Mouse (Mus musculus) heart, adult 9 months (tissue): ENCODE measurements at regions not wholly inside any gene's neighbourhood (a gene's known extent, or its start where the extent isn't known, plus 50 kb on each side); places are given as distances from the start of the nearest gene placed in this dataset.

ENCODE experiments used
- DNase-seq, 2 experiments: peaks; one replicate each; pipeline ENCODE4 v3.0.0; 2022; ENCODE audit warnings: low spot score in 2 of 2

DNA sequence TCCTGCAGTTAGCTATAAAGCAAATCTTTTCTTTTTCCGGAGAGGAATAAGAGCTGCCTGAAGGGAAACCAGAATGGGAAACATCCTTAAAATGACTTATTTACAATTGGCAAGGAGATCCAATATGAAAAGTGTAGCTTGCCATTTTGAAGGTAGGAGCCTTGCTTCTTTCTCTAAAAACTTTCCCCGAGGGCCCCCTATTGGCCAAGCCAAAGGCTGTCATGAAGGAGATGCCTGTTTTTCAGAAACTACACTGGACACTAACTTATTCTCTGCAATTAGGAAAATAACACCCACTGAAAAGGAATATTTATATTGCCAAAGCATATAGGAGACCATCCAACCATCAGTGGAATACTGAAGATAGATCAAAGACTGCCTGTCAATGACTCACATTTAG, 312.8 kb upstream of the Thrb start:
- DNase-seq, result no peak

DNA sequence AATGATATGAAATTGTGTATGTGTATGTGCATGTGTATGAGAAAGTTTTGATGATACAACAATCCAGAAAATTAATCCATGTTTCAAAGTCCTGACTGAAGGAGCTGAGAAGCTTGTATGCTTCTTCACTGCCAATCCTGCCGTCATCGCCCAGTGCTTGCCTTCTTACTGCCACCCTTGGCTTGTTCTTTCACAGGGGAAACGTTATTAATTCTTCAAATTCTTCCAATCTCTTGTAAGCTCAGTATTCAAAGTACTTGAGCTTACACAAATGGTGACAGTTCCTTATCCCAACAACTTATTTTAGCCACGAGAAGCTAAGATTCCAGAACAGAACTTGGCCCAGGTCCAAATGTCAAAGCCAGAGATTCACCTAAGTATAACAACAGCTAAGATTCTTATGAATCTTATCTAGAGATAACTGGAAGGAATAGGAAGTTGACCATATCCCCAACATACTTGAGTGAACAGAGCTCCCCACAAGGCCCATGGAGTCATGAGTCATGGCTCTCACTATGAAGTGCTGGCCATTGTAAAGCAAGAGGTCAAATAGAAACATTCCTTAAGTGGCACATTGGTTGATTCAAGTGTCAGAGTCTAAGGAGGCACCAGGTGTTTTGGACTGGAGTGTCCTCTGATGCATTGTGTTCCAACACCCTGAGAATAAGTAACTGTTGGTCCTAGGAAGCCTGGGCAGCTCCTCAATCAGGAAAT, 307.6 kb upstream of the Thrb start:
- no peak for DNase-seq

DNA sequence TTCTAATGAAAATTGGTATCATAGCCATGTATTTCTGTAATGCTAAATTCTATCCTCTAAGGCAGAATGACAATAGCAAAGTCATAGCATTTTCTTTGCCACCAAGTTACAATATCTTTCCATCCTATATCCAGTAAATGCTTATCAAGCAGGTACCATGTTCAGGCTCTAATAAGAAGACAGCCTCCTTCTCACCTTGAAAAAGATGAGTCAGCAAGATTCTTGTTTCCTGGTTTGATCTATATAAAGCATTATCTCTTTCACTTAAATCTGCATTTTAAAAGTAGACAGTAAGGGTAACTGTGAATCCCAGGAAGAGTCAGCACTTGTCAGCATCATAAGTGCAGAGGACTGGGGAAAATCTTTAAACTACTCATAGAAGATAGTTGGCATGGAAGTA, 298.2 kb upstream of the Thrb start:
- DNase-seq, result no peak

DNA sequence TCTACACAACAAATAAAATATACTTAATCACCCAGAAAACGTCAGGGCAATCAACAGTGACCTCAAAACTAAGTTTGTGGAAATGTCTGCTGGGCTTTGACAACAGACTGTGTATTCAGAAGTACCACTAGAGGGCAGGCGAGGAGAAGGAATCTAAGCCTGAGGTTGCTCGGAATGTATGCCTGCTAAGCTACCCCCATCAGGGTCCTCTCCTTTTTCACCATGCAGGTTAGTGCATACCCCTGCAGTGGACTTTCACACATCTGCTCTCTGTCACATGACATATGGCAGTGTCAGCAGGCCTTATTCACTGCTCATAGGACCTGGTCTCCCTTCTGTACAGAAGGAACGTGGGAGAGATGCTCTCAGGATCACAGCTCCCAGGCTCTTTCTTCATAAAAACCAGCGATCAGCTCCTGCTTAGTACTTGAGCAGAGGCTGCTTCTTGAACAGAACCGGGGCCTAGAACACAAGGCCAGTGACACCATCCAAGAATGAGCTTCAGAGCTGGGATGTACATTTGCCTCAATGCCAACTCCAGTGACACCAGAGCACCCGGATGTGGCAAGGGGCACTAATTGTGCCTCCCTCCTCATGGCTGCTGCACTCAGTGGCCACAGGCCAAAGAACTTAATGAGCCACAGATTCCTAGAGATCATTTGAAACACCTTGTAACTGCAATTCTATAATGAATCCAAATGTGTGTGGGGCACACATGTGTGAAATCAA, 257.1 kb upstream of the Thrb start:
- peak in 1 of 2 experiments; percentile 15 for DNase-seq

DNA sequence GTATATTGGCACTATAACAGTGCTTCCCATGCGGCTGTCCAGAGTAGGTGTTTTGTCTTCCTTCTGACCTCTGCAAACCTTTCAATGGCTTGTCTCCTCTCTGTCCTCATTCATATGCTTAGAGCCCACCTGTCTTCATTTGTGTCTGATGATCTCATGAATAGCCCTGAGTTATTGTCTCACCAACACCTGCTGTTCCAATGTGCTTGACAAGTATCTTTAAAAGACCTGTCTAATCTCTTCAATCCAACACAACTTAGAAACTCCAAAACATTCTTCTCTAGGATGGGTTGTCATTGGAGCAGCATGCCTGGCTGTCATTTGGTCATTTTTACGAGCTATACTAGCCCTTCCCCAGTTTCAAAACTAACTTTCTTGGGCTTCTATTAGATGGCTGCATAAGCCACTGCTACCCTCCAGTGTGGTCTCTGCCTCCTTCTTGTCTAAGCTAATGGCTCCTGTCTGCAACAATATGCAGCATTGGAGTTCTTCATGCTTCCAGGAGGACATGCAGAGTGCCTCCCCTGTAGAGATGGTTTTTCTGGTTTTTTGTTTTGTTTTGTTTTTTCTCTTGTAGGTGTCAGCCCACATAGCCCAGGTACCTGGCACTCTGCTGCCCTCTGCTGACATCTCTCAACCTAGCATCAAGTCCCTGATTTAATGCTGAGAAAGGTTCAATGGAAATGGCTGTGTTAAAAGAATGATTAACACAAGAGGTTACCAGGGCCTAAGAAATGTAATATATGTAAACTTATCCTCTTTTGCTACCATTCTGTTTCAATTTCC, 254.3 kb upstream of the Thrb start:
- DNase-seq, result no peak

DNA sequence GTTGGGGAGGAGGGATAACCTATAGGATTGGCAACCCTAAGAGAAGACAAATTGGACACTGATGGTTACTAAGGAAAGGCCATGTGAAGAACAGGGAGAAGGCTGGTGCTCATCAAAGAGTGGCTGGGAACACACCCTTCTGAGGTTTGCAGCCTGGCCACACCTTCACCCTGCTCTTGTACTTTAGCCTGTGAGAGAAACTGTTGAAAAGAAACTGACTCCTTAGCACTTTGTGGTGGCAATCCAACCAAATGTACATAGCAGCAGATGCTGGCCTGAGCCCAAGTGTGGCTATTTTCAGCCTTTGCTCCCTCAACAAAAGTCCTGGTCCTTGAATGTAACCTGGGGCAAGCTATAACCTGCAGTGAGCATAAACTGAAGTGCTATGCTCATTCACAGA, 253.2 kb upstream of the Thrb start:
- DNase-seq, result no peak

DNA sequence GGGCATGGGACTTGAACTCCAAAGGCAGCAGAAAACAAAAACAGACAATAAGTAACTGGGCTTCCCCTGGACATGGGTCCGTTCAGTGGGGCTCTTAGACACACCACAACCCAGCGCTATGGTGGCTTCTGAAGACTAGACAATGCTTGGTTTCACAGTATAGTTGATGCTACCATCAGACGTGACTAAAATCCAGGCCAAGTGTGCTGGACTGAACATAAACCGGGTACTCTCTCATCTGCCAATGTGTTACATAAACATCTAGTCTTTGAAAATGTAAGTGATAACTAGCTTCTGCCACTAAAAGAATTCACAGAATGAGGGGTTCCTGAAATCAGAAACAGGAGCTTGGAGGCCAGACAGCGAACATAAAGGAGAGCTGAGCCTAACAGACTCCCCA, 251.7 kb upstream of the Thrb start:
- no peak for DNase-seq

DNA sequence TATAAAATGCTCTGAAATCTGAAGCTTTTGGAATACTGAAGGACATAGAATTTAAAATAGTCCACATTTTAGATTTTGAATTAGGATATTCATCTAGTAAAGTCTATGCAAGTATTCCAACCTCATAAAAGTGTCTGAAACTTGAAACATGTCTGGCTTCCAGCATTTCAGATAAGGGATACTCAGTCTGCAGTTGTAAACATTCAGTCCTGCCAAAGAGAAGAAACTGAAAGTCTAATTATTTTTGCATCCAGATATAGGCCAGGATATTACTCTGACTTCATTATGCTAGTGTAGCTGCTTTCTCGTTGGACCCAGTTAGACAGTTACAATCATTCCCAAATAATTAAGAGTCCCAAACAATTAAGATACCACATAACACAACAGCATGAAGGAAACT, 251.2 kb upstream of the Thrb start:
- DNase-seq, result no peak

DNA sequence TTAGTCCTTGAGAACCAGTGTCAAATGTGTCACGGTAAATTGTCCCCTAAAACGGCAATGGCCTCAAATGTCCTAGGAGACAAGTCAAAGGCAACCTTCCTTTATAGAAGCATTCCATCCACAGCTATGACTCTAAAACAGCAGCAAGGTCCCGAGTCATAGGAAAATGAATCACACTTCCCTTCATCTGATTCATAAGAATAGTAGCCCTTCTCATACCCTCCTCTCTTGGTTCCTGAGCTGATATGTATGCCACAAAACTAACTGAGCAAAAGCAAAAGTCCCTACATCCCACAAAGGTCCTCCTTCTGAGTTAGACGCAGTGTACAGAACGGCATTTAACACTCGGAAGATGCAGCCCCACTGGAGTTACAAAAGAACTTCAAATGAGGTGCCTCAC, 250.6 kb upstream of the Thrb start:
- DNase-seq, result no peak

DNA sequence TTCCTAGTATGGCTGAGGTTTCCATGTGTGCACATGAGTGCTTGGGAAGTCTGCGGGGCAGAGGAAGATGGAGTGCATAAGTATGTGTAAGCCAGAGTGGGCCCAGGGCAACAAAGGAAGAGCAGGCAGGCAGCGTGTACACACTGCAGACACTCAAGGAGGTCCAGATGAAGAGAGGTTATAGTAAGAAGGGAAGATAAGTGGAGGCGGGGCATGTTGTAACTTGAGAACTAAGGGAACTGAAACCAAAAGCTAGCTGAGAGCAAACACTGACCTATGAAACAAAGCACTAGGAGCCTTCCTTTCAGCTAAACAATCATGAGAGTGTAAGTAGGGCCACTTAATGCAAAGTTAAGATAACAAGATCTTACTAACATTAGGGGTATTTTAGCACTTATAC, 249.3 kb upstream of the Thrb start:
- peak in 1 of 2 experiments; percentile 25 for DNase-seq

DNA sequence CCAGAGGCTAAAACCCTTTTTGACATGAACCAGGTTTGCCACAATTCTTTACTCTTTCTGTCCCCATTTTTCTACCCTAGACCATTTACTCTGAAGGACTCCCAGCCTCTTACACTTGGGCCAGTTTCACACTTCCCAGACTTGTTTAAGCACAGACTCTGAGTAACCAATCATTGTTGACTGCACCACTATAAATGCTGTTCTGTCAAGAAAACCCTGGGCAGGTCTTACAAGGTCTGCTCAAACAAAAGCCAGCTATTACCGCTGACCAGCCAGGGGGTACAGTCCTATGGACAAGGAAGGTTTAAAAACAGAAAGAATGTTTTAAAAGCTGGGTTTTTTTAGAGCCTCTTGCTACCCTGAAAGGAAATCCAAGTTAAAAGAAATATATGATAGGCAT, 248.8 kb upstream of the Thrb start:
- DNase-seq, result no peak

DNA sequence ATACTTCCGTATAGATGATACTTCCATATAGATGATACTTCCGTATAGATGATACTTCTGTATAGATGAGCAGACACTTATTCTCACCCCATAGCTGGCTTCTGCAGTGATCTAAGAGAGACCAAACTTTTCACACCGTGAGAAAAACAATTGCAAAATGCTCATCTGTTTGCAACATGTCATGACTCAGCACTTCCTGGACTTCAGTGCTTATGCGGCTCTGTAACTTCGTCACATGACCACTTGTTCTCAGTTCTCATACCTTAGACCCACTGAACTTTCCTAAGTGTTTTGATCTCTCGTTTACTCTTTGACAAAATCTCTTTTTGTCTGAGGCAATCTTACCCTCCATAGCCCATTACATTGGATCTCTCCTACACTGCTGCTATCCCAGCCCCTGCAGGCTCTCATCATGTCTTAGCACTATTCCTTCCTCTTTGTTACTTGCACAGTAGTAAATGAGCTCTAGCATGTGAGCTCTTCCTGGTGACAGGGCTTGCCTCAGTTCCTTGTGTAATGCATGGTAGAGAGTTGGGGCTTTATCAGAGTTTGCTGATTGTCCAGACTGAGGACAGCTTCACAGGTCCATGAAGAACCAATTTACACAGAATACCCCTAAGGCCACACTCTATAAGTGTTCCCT, 245.7 kb upstream of the Thrb start:
- no peak for DNase-seq

DNA sequence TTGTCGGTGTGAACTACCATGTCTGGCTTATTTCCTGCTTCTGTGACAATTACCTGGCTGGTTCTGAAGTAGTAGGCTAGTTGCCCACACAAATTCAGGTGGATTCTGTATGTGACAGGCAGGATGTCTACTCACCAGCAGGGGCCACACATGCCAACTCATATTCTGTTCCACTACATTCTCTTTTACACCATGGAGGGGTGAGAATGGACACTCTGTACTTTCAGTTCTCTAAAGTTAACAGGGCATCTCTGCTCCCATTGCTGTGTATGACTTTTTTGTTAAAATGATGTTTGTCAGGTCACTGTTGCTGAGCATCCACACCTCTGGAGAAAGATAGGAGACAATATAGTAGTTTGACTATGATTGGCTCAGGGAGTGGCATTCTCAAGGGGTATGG, 232.3 kb upstream of the Thrb start:
- DNase-seq, result no peak

DNA sequence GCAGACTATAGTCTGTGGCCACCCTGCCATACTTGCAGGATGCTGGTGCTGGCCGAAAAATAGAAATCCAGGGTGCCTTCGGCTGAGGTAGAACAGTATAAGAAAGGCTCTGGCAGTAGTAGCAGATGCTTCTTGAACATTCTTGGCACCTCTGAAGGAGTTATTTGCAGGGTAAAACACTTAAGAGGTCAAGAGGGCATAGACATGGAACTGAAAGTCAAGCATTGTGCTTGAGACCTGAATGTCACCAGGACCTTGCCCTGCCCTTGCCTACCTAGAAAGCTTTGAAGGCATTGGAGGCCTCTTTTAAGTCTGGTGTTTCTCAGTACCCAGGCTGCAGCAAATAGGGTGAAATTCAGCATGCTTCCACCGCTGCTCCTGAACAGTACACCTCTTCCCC, 230.9 kb upstream of the Thrb start:
- no peak for DNase-seq

DNA sequence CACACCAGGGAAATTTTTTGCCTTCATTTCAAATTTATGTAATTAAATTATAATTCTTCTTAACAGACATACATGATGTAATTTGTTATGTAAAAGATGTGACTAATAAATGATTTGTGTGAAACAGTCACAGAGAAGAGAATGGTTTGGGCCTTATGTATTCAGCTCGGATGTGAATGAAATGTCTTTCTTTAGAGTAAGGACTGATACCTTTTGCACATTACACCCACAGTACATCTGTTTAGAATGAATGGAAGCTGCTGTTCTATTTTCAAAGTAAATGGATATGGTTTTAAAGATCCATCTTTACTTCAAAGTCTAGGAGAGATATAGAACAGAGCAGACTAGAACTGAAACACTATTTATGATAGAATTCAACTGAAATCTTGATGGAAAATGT, 226.7 kb upstream of the Thrb start:
- DNase-seq, result no peak

DNA sequence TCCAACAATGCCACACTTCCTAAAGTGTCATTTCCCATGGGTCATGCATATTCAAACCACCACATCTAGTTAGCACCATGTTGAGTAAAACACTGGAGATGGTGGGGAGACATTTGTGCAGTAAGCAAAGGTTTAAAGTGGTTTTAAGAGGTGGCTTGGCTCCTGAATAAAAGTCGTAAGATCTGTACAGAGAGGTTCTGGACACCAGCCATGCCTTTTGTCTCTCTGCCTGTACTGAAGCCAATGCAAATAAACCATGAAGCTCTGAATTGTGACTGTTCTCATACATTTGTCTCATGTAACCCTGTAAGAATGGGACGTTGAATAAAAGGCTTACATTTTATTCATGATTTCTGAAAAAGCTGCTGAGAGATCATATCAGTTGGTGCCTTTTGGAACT, 202.1 kb upstream of the Thrb start:
- no peak for DNase-seq

DNA sequence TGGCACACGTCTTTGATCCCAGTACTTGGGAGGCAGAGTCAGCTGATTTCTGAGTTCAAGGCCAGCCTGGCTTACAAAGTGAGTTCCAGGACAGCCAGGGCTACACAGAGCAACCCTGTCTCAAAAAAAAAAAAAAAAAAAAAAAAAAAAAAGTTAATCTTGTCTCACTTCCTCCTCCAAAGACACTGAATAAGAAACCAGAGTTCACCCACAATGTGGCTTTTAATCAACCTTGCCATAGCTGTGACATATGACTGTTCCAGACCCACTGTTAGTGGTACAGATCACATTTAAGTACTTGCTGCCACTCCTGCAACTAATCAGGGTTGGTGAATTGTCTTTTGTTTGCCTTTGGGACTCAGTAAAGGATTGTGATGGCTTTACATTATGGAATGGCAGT, 181.1 kb upstream of the Thrb start:
- DNase-seq, result no peak

DNA sequence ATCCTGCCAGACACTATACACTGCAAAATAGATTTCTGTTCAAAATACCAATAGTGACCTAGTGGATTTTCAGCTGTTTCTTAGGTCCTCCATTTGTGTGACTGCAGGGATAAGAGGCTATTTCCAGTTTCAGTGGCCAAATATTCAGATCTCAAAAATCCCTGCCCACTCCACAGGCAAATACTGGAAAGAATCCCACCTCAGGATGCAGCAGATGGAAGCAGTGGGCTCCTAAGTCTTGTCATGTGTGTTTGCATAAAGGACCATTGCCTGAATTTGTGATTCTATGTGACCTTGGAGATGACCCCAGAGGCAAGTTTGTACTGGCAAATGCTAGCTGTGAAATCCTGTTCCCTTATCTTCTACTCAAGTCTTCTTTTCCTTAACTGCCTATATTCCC, 175.2 kb upstream of the Thrb start:
- DNase-seq, result no peak

DNA sequence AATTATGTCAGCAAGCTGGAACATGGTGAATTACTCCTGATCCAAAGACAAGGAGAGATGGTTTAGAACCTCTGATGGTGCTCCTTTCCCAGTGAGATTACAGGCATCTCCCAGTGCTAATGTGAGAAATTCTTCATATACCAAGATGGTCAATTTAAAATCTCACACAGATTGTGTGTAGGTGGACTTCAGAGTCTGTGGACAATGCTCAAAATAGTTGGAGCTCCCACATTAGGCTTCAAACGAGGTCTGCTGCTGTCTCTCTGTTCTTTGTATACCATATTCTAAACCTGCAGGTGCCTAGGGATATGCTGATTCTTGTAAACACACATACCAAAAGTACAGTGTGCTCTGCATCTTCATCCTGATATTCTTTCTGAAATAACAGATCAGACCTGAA, 146.3 kb upstream of the Thrb start:
- no peak for DNase-seq

DNA sequence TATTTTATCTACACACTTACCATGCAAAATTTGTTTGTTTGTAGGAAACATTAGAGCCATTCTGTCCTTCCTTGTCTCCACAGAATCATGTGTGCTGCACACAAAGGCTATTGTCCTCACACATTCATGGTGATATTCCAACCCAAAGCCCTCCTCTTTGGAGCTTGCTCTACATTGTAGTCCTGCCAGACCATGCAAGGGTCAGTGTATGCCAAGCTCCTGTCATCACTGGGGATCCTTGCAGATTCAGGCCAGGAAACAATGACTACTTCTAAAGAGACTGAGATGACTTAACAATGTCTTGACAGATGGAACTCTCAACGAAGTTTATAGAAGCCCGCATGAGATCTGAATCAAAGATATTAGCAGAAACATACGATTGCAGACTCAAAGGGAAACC, 137.4 kb upstream of the Thrb start:
- DNase-seq, result peak; percentile 3 to 4

DNA sequence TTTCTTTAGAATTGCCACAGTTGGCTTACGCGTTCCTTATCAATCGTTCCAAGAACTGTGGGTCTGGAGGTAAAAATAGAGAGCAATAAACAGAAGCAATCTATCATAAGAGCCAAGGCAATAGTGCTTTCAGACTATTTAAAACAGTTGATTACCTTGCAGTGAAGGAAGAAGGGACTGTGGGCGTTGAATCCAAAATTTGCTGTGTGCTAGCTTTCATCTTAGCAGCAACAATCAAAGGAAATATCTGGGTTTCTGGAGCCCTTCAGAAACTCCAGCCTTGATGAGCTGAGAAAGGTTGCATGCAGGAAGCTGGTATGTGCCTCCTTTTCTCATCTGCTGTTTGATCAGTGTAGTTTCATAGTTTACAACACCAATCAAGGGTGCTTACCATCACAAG, 136.1 kb upstream of the Thrb start:
- DNase-seq, result no peak

DNA sequence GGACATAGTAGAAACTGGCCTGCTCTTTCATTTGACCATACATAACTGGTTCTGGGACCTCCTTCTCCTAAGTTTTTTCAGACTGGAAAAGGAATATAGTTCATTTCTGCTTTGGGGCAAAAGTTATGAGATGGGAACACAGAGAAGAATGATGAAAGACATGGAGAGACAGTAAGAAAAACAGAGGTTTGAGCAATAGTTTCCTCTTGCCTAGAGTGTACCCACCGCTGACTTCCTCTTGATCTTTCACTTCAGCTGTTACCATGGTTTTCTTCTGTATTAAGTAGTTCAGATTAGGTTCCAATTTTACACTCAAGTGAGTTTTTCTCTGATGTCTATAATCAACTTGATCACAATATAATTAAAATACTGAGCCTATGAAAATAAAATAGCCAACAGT, 120.7 kb upstream of the Thrb start:
- no peak for DNase-seq

DNA sequence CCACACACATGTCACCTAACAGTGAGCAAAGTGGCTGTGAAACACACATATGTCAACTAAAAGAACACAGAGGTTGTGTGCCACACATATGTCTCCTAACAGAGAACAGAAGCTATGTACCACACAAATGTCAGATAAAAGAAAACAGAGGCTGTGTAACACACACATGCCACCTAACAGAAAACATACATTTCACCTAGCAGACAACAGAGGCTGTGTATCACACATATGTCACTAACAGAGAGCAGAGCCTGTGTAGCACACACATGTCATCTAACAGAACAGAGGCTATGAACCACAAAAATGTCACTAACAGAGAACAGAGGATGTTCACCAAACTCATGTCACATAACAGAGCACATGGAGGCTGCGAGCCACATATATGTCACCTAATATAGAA, 103.6 kb upstream of the Thrb start:
- no peak for DNase-seq
